Mouse (Mus musculus) adrenal gland (tissue): ENCODE measurements around the gene Fgfr2.

ENCODE experiments used
- intact Hi-C: fragments of 180-260 bp; cut with DNase I; formaldehyde crosslinking; loops from one replicate; pipeline ENCODE4 v1.15.1; 2025

The Fgfr2 gene

GRCm38 (mm10) chr7:133012637-133013366 lies 110.3 kb downstream of the Fgfr2 start:
- intact Hi-C loops, result no loop called here

DNA sequence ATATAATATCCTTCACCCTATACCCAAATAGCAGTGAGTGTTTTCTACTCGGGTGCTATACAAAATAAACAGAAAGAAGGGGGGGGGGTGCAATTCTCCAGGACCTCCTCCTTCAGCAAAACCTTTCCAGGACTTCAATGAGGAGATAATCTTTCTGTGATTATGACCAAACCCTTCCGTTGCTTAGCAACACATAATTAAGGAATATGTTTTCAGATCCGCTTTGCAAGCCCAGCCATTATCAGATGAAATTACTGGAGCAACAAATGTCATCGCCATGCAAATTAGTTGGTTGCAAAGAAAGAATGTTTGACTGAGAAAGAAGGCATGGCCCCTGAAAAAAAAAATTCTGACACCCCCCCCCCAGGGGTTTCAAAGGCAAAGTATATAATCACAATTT lies 111.5 kb downstream of the Fgfr2 start:
- intact Hi-C loops, result no loop called here

GRCm38 (mm10) chr7:133011191-133011590 lies 112.0 kb downstream of the Fgfr2 start:
- intact Hi-C loops, result no loop called here

- intact Hi-C loops, result no loop called here
Observed at GRCm38 (mm10) chr7:133010477-133010876, 112.7 kb downstream of the Fgfr2 start.

DNA sequence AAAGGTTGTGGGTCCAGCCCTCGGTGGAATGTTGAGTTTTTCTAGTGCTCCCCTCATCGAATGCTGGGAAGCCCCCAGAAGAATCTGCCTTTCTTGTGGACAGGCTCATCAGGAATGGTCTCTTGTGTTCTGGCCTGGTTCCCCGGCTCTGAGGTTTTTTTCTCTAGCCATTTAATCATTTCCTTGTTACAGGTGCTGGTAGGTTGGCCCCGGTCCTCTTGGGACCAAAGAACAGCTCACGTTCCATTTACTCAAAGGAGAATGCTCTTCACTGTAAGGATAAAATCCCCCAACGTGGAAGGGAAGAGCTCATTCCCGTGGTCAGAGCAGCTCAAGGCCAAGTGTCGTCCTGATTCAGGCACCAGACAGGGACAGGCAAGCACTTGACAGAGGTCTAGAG lies 113.5 kb downstream of the Fgfr2 start:
- intact Hi-C loops, result no loop called here

DNA sequence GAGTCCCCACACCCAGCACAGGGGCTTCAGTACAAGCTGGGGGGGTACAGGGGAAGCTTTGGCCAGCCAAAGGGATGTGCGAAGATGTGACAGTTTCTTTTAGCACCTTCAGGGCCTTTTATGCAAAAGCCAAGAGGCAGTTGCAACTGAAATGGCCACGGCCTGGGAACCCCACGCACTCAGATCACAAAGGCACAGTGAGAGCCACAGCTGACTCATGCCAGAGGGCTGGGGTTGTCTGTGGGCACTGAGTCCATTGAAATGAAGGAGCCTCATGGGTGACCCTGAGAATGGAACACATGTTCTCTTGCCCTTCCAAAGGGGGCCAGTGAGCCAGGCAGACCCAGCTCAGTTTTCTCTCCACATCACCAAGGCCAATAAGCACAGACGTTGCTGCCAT lies 114.5 kb downstream of the Fgfr2 start:
- intact Hi-C loops, result no loop called here

DNA sequence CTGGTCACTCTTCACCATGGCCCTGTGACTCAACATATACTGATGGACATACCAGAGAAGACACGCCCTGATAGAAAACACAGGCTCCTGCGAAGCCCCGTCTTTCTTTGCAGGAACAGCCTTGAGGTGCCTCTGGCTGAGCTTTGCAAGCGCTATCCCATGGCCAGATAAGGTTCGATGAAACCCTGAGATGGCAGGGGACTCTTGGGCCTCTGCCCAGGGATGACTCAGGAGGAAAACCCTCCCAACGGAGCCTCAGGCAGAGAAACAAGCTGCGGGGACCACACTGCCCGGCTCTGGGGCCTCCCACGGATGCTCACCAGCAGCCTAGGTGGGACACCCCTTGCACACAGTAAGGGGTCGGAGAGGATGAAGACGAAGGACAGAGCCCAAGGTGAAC lies 115.8 kb downstream of the Fgfr2 start:
- intact Hi-C loops, result no loop called here

- intact Hi-C loops, result no loop called here
Observed at GRCm38 (mm10) chr7:133005772-133006171, 117.4 kb downstream of the Fgfr2 start.

- intact Hi-C loops, result loop anchor here (2.0 kb wide), 1 partner anchor 347 kb away; no protein-coding TSS in a partner anchor
Observed at GRCm38 (mm10) chr7:133003421-133003820, 119.7 kb downstream of the Fgfr2 start.

- intact Hi-C loops, result loop anchor here (2.0 kb wide), 1 partner anchor 345 kb away; no protein-coding TSS in a partner anchor
Observed at GRCm38 (mm10) chr7:133002271-133002670, 120.9 kb downstream of the Fgfr2 start.

DNA sequence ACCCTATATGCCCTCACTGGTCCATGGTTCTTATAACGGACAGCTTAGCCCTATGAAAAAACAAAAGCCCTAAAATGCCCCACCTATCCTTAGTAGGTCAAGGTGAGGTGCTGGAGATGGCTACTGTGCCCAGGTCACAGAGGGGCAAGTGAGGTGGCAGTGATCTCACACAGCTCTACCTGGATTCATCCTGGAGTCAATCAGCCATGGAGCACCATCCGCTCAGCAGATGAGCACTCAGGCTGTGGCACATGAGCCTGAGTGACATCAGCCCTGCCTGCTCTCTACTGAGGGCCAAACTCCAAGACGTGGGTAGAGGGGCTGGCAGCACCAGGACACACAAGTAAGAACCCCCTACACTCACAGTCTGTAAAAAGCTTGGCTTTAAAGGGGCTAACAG lies 121.8 kb downstream of the Fgfr2 start:
- intact Hi-C loops, result no loop called here

DNA sequence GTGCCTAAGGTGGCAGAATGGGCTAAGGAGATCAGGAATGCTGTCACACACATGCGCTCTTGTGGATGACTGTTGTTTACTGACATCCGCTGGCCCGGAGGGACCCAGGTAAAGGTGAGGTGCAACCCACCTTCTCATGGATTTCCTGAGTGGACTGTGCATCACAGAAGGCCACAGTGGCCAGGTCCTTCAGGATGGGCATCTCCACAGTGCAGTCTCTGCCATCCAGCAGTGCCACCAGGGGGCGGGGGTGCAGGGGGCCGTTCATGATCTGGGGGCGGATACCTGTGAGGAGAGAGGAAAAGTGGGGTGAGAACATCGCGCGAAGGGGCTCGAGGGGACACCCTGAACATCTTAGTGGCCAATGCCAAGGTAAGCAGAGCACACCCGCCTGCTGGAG lies 124.1 kb downstream of the Fgfr2 start:
- intact Hi-C loops, result loop anchor here (10.0 kb wide), 1 partner anchor 64 kb away; the partner anchor contains the start of gene Zranb1

DNA sequence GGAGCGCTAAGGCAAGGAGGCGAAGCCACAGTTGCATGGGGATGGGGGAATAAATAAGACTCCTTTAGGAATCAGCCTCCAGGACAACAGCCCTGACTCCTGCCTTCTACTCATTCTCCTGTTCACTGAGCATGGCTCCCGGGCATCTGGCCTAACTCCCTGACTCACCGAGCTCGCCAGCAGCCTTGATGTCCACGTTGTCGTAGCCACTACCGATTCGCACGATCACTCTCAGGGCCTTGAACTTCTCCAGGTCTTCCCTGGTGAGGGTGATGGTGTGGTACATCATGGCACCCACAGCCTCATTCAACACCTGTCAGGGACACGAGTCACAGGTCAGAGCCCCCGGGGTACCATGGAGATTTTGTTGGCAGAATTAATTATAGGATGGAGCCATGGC lies 124.5 kb downstream of the Fgfr2 start:
- intact Hi-C loops, result loop anchor here (10.0 kb wide), 1 partner anchor 64 kb away; the partner anchor contains the start of gene Zranb1

DNA sequence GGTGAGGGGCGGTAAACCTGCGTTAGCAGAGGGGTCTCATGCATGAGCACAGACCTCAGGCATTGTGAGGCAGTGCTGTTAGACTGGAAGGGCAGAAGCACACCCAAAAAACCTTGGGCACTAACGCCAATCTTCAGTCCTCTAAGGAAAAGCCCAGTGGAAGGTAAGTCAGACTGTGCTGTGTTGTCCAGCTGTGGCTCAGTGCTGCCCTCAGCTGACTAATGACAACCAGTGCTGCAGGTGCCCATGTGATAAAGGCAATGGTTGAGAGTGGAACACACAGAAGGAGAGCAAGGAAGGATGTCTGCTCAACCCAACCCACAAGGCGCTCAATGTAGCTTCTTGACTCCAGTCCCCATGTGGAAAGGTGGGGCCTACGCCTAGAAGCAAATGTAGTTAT lies 126.8 kb downstream of the Fgfr2 start:
- intact Hi-C loops, result loop anchor here (10.0 kb wide), 1 partner anchor 62 kb away; the partner anchor contains the start of gene Zranb1

- intact Hi-C loops, result loop anchor here (10.0 kb wide), 1 partner anchor 60 kb away; the partner anchor contains the start of gene Zranb1
Observed at GRCm38 (mm10) chr7:132994628-132995191, 128.4 kb downstream of the Fgfr2 start.

DNA sequence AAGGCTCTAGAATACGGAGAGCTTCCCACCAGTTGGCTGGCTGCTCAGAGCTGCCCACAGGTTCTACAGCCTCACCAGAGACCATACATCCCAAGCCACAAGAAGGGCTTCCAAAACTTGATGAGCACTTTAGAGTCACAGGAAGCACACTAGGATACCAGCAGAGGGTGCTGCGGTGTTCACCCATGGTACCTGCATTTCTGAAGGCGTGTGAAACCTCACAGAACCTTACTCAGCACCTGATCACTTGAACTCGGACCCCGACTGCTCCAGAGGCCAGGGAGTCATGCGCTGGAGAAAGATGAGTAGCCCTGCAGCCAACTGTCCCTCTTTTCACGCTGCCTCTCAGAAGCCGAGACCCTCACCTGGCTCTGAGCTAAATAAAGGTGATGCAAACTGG lies 129.0 kb downstream of the Fgfr2 start:
- intact Hi-C loops, result loop anchor here (10.0 kb wide), 1 partner anchor 59 kb away; the partner anchor contains the start of gene Zranb1

GRCm38 (mm10) chr7:132992967-132993615 lies 130.1 kb downstream of the Fgfr2 start:
- intact Hi-C loops, result loop anchor here (10.0 kb wide), 1 partner anchor 58 kb away; the partner anchor contains the start of gene Zranb1

GRCm38 (mm10) chr7:132991240-132991900 lies 131.8 kb downstream of the Fgfr2 start:
- intact Hi-C loops, result loop anchor here (10.0 kb wide), 1 partner anchor 57 kb away; the partner anchor contains the start of gene Zranb1

- intact Hi-C loops, result loop anchor here (10.0 kb wide), 1 partner anchor 55 kb away; the partner anchor contains the start of gene Zranb1
Observed at GRCm38 (mm10) chr7:132989839-132990238, 133.3 kb downstream of the Fgfr2 start.

GRCm38 (mm10) chr7:132982639-132983038 lies 140.5 kb downstream of the Fgfr2 start:
- intact Hi-C loops, result no loop called here

DNA sequence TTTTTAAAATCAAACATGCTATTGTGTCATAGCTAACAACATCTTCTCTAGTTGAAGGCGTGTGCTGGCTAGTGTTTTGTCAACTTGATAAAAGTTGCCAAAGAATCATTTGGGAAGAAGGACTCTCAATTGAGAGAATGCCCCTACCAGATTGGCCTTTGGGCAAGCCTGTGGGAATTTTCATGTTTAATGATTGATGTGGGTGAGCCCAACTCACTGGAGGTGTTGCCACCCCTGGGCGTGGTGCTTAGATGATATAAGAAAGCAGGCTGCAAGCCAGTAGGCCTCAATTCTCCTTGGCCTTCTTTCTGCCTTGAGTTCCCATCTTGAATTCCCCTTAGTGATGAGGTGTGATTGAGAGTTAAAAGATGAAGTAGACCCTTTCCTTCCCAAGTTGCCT lies 145.2 kb downstream of the Fgfr2 start:
- intact Hi-C loops, result no loop called here
